Mouse (Mus musculus) right cerebral cortex, postnatal 36 days (tissue): ENCODE data around the gene Gm10134.
A peak's percentile ranks its signal among the peaks of the same experiment; 100 is the strongest.
"Not testable (repeated sequence)": the region's sequence is repeated elsewhere in the genome, so short reads cannot be mapped to it uniquely, and the experiment has no call there.

ENCODE experiments used
- DNase-seq, 2 experiments: peaks; one replicate each; pipeline ENCODE4 v3.0.0; 2022; ENCODE audit warnings: low spot score in 2 of 2, mixed read lengths in 1 of 2

The Gm10134 gene

GRCm38 (mm10) chr2:28505795-28506194, at the start of gene Gm10134:
Gene Gm10134, plus strand, starts transcription at chr2:28506095.
- DNase-seq = no peak

GRCm38 (mm10) chr2:28456616-28457015, 49.3 kb upstream of the Gm10134 start:
- no peak for DNase-seq

- peak; percentile 48 to 61 for DNase-seq
Observed at GRCm38 (mm10) chr2:28463919-28464318, 42.0 kb upstream of the Gm10134 start.

DNA sequence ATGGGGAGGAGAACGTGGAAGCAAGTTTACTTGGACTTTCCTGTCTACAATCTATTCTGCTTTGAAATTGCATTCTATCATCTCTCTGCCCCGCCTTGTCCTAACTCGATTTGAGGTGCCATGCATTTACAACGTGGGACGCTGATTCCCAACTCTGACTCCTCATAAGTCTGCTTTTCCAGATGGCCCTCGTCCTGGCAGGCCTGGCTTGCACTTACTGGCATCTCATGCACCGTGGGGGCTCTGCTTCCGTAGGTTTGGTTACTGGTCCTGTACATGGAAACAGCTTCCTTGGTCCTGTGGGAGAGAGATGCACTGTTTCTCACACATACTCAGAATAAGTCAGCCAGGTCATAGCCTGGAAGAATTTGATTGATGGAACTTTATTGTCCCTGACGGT, 41.0 kb upstream of the Gm10134 start:
- DNase-seq = no peak

DNA sequence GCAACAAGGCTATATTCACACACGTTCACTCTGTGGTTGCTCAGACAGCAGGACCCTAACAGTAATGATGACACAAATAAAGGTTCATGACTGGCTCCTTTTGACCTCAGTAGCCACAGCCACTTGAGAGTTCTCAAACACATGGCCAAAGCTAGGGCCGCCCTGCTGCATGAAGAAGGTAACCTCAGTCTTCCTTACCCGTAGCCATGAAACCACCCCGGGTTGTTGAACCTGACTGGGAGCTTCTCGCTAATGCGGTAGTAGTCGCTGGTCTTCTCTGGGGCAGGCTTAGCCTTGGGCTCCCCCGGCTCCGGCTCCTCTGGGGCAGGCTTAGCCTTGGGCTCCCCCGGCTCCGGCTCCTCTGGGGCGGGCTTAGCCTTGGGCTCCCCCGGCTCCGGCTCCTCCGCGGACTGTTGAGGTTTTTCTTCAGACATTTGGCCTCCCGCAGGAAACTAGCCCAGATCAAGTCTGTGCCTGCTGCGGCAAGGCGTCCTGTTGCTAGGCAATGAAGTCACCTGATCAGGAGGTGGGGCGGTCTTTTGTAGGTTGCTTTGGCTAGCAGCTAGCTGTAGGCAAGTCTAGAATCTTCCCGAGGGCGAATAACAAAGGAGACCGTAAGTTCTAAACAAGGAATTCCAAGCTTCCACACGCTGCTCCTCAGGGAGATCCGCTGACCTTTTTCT, 39.9 kb upstream of the Gm10134 start, which contains the start of gene 1700007K13Rik:
Gene 1700007K13Rik (minus strand): TSS at position 497 of the 683 bp plus-strand sequence.
- peak; percentile 64 to 85 for DNase-seq

- DNase-seq = peak; percentile 66 to 79
Observed at GRCm38 (mm10) chr2:28467860-28468485, 37.9 kb upstream of the Gm10134 start, which contains the start of gene Mrps2. Gene Mrps2, plus strand, starts transcription at chr2:28468066.

DNA sequence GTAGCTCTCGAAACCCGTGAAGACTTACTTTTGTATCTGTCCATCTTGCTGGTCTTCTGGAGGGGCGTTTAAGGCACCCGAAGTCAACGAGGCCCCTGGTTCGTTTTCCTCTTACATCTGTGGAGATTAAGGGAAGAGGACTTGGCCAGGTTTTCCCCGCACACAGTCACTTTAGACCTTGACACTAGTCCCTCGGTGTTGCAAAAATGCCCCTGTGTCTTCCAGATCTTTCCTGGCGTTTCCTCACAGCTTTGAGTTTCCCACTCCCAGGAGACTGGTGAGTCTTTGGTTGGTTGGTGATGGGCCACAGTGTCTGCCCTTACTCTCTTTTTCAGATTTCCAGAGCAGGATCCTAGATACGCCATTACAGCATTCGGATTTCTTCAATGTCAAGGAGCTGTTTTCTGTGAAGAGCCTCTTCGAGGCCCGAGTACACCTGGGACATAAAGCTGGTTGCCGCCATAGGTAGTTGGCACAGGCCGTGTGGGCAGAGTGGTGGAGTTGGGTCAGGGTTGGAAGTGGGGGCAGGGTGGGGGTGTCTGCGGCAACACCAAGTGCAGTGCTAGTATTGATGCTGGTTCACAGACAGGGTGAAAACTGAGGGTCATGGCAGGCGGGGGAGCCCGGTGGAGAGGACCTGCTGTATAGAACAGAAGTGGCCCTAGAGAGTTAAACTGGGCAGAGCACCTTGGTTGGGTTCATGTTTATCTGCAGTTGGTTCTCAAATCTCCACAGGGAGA, 37.2 kb upstream of the Gm10134 start:
- DNase-seq = no peak

DNA sequence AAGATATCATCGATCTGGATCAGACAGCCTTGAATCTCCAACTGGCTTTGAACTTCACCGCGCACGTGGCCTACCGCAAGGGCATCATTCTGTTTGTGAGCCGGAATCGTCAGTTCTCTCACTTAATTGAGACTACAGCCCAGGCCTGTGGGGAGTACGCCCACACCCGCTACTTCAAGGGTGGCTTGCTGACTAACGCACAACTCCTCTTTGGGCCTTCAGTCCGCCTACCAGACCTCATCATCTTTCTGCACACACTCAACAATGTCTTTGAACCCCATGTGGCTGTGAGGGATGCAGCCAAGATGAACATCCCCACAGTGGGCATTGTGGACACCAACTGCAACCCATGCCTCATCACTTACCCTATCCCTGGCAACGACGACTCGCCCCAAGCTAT, 36.4 kb upstream of the Gm10134 start:
- no peak for DNase-seq

- DNase-seq = no peak
Observed at GRCm38 (mm10) chr2:28470591-28470990, 35.3 kb upstream of the Gm10134 start.

DNA sequence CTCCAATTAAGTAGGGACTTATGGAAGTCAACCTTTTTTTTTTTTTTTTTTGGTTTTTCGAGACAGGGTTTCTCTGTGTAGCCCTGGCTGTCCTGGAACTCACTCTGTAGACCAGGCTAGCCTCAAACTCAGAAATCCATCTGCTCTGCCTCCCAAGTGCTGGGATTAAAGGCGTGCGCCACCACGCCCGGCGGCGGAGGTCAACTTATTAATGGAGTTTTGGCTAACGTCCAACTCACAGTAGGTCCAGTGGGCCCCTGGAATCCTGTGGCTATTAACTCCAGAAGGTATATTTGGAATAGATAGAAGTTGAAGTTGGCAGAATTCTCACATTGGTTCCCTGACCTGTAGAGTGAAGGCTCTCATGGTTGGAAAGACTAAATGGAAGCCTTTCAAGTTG, 33.9 kb upstream of the Gm10134 start:
- DNase-seq = not testable (repeated sequence)

GRCm38 (mm10) chr2:28477993-28478392, 27.9 kb upstream of the Gm10134 start:
- not testable (repeated sequence) for DNase-seq

DNA sequence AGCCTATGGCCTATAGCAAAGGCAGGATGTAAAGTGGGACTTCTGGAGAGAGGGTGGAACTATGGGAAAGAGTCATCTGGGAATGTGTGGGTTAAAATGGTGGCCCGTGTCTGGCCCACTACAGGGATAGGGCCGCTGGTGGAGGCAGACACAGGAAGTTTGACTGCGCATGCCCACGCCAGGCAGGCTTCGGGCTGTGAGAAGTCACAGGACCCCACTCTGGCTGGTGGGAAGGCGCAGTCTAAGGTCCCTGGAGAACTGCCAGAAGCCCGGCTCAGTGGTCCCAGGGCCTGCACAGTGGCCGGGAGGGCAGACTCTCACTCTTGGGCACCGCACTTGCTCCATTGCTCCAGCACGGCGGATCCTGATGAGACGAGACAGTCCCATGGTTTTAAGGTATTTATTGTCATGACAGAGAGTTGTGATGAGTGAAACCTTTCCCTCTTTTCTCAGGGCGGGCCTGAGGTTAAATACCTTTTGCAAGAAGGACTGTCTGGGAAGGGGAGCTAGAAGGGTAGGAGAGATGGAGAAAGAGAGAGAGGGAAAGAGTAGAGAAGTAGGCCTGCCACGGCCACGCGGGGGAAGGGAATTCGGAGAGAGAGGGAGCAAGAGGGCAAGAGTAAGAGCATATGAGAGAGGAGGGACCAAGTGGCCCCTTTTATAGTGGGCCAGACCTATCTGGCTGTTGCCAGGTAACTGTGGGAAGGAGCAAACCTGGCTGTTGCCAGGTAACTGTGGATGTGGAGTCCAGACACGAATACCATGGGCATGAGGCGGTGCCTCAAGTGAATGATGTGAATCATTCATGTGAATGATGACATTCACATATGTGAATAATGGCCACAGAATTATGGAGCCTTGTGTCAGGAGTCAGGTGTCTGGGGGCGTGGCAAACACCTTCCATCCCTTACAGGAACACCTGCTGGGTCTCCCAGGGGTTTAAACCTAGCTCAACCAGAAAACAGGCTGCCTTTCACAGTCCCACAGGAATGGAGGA, 26.4 kb upstream of the Gm10134 start:
- no peak for DNase-seq

- DNase-seq = no peak
Observed at GRCm38 (mm10) chr2:28483861-28484260, 22.0 kb upstream of the Gm10134 start.

- no peak for DNase-seq
Observed at GRCm38 (mm10) chr2:28494521-28494920, 11.4 kb upstream of the Gm10134 start.

DNA sequence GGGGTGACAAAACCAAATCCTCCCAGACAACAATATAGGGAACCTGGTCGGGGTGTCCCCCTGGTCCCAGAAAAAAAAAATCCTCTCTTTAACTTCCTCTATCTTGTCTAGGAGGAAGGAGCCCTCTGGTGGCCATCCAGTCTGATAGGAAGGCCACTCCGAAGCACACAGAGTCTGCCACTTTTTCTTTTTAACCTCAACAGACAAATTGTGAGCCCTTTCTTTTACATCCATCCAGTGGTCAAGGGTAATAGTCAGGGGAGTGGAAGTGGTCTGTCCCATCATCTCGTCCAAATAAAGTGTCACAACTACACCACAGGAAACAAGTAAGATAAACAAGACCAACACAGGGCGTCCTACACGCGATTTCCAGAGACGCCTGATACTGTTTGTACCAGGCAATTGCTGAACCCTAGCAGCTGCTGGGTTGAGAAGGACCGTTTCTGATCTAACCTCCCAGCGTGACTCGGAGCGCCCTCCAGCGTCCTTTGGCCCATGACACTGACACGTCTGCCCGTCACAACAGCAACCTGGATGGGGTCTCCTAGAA, 10.6 kb upstream of the Gm10134 start:
- DNase-seq = no peak

DNA sequence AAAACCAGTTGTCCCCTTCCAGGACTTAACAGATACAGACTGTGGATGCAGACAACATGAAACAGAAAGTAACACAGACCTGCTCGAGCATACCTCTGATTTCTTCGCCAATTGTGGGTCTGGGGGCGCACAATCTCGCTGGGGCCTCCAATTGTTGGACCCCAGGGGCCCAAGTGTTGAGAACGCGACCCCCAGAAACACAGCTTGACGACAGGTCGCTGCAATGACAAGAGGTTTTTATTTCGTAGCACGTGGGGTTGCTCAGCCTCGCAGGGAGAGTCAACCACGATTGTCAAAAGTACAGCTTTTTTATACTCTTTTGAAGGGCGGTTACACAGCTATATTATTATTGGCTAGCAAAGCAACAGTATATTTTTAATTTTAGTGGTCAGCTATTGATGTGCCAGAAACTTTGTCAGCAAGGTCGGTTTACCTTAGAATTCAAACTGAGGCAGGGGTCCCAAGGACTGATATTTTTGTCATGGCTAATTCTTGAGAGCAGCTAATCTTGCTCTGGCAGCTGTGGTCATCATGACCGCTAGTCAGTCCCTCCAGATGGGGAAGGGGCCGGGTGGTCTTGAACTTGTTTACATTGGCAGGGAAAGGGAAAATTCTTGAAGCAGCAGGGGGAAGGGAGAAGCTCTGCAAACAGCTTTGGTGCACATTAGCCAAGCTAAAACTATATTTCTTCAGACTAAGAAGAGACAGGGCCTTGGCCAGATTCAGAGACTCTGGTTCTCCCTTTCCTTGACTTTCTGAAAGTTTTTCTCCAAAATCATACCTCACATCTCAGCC, 9.9 kb upstream of the Gm10134 start:
- DNase-seq = no peak

GRCm38 (mm10) chr2:28496671-28497070, 9.2 kb upstream of the Gm10134 start, which contains the start of gene Gbgt1:
Gene Gbgt1, plus strand, starts transcription at chr2:28496891.
- DNase-seq = no peak

GRCm38 (mm10) chr2:28497561-28497960, 8.3 kb upstream of the Gm10134 start:
- DNase-seq = no peak

GRCm38 (mm10) chr2:28498431-28498830, 7.5 kb upstream of the Gm10134 start:
- no peak for DNase-seq

DNA sequence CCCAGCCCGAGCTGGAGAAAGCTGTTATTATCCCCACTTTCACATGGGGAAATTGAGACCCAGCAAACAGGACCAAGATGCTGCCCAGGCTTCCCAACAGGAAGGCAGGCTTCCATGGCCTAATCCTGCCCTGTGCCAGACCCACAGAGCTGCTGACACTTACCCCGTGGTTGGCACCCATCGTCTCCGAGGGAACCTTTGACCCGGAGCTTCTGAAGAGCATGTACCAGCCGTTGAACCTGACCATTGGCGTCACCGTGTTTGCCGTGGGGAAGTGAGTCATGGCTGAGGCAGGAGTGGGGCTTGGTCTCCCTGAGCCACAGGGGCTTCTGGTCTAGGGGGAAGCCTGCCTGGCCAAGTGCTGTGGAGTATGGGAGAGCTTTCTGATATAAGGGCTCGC, 2.9 kb upstream of the Gm10134 start:
- no peak for DNase-seq
